Mouse (Mus musculus): ENCODE data around the gene Erv3.

- no peak for TF ChIP-seq CTCF (IDR thresholded peaks at IDR 0.05; ENCODE audit: low read depth)
- no peak for TF ChIP-seq EP300 (IDR thresholded peaks at IDR 0.05; ENCODE audit: low read depth)
These were observed 13.3 kb downstream of the Erv3 start for GRCm38 (mm10) chr2:131846132-131846710.
